Mouse (Mus musculus) ES-E14 (cell line): ENCODE data around the gene Lnx1.

Experiments
- CHD2 ChIP-seq: IDR thresholded peaks from 2 replicates; pipeline ENCODE4 v1.6.1; 2014; ENCODE audit warnings: mild to moderate bottlenecking, low read depth, low read length, inconsistent platforms
- HCFC1 ChIP-seq: IDR thresholded peaks from 2 replicates; pipeline ENCODE4 v1.6.1; 2012; ENCODE audit warnings: low read length, inconsistent platforms, borderline replicate concordance; ENCODE audit not compliant: insufficient read depth
- ZNF384 ChIP-seq: IDR thresholded peaks from 2 replicates; pipeline ENCODE4 v1.6.1; 2012; ENCODE audit warnings: low read depth, low read length, inconsistent platforms

DNA sequence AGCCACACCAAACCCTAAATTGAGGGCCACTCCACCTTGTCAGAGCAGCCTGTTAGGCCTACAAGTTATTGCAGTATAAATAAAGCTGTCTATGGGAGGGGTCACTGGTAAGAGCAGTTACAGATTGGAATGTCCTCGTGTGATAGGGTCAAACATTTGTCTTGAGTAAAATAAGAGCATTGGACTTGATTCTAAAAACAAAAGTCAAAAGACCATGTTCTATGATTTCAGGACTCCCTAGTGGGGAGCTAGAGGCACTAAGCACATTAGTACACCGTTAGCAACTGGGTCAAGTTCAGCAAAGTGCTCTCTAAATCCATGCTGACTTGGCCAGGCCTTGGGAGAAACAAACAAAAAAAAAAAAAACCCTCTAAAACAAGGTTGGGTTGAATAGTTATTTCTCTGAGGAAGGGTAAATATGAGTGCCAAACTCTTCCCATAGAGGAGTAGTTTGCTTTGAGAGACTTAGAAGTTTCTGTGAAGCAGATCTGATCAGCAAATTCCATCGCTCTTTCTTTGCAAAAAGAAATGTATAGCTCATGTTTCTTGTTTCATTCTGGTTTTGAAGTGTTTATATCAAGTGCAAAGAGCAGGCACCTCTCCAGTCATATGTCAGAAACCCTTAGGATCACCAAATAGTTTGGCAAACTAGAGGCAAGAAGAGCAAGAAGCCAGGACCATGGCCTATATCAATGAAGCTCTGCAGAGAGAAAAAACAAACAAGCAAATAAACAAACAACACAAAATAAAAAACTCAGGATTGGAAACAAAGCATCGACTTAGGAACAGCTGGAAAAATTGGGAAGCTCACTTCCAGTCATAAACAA, 40.8 kb downstream of the Lnx1 start:
- TF ChIP-seq HCFC1, result no peak
- no peak for TF ChIP-seq CHD2
- no peak for TF ChIP-seq ZNF384
